Mouse (Mus musculus) liver, adult 2 months (tissue): ENCODE measurements around the gene Klhdc7a.

Experiments used
- CTCF ChIP-seq: fragments of 200-500 bp; IDR thresholded peaks from 2 replicates; pipeline ENCODE4 v1.5.1; 2011; ENCODE audit warnings: low read depth, low read length, control low read depth
- POLR2A ChIP-seq: fragments of 200-500 bp; IDR thresholded peaks from 2 replicates; pipeline ENCODE4 v1.6.1; 2011; ENCODE audit warnings: low read length, control low read depth; ENCODE audit not compliant: insufficient read depth; ENCODE audit errors: extremely low read depth

DNA sequence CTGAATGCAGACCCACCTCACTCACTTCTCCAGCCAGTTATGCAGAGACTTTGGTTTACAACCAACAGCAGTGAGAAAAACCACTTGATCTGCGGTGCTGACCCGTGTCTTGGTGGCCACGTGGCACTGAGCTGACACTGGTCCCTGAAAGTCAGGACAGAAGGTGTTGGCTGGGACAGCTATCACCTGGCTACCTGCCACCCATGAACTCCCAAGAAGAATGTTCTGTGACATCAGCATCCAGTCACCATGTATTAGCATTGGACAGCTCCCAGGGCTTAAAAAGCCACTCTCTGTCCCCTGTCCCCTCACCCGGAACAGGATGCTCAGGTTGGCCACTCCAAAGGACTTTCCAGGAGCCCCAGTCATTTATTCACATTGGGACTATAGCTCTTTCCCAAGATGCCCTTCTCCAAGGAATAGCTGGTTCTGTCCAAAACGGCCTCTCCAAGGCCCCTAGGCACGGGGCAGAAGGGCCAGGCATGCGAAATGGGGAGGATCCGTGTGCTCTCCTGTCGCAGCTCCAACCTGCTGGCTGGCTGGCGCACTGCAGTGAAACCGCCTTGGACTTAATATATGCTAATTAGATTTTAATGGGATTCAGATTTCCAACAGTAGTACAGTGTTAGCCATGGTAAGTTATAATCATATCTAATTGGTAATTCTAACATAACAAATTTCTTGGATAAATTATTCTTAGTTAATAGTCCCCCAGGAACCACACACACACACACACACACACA, 43.1 kb upstream of the Klhdc7a start:
- no peak for TF ChIP-seq CTCF
- TF ChIP-seq POLR2A: no peak
